In the genomic region with DNA sequence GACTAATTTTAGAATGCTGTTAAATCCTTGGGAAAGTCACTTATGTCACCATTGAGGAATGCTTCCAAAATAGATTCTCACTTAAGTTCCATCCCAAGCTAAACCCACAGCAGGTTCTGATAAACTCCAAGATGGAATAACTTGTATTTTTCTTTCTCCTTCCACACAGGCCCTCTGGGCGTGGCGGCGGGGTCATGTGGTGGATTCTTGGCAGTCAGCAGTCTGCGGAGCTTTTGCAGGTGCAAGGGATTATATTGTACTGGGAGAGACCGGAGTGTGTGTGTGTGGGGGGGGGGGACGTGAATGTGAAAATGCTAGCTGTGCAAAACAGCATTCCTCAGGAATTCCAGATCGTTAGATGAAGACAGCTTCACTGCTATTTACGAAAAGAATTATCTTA, we compare ENCODE assay signal across 9 mouse cellular contexts.
A peak's percentile ranks its signal among the peaks of the same experiment; 100 is the strongest.
DNase-seq lines count a peak whose midpoint lies in the region; ATAC-seq lines count a peak whose summit lies in the region.
"Had no signal": no experiment of that assay in that cellular context is flagged by ENCODE, and none has a peak within 500 bp of the region (broad histone marks: within the 10 kb centered on the region; RNA-seq: fewer than 3 reads in every experiment).

No protein-coding gene starts in this region.

- peak; percentile 53; the same call in 1 of the 2 replicates for ATAC-seq in kidney, embryonic 16.5 days (ENCODE audit: low FRiP score, low TSS enrichment)
- no peak for ATAC-seq in neural tube, embryonic 12.5 days (ENCODE audit: low FRiP score, low read depth)

- H3K4me1 ChIP-seq in kidney, embryonic 16.5 days (ENCODE audit: insufficient read depth, low read length), result peaks cover 35% of the 10 kb centered on the region
- H3K4me1 ChIP-seq in forebrain, embryonic 10.5 days, result peaks cover 34% of the 10 kb centered on the region
- peaks cover 15% of the 10 kb centered on the region for H3K4me1 ChIP-seq in neural tube, embryonic 12.5 days
- H3K4me1 ChIP-seq: megakaryocyte, embryonic 14.5 days had no signal

- peak overlapping the region; percentile 23; the same call in 1 of the 2 replicates for H3K4me2 ChIP-seq in kidney, embryonic 16.5 days (replicated peaks; ENCODE audit: low read depth, low read length)
- H3K4me2 ChIP-seq in neural tube, embryonic 12.5 days (replicated peaks), result peak overlapping the region; percentile 12; the same call in 1 of the 2 replicates

- H3K9ac ChIP-seq in kidney, embryonic 16.5 days (replicated peaks; ENCODE audit: low read length), result no peak overlapping the region
- H3K9ac ChIP-seq in neural tube, embryonic 12.5 days, result no peak overlapping the region

- H3K36me3 ChIP-seq in kidney, embryonic 16.5 days (ENCODE audit: insufficient read depth, low read length), result no peaks in the 10 kb centered on the region
- H3K36me3 ChIP-seq in forebrain, embryonic 10.5 days (replicated peaks), result no peaks in the 10 kb centered on the region
- no peaks in the 10 kb centered on the region for H3K36me3 ChIP-seq in neural tube, embryonic 12.5 days

- H3K27ac ChIP-seq in kidney, embryonic 16.5 days (ENCODE audit: low read length), result peak overlapping the region; percentile 18; the same call in 1 of the 2 replicates
- 0 out of 2 replicates have a peak overlapping the region, but pooled peaks have one; percentile 32 for H3K27ac ChIP-seq in forebrain, embryonic 10.5 days
- no peak overlapping the region for H3K27ac ChIP-seq in neural tube, embryonic 12.5 days

- intact Hi-C loops in heart, postnatal 14 days (cut with DNase I), result no loop called here

- no peaks in the 10 kb centered on the region for H3K9me3 ChIP-seq in kidney, embryonic 16.5 days (ENCODE audit: low read length)
- H3K9me3 ChIP-seq in forebrain, embryonic 10.5 days, result no peaks in the 10 kb centered on the region; the same call in 1 of the 2 replicates
- H3K9me3 ChIP-seq in neural tube, embryonic 12.5 days, result no peaks in the 10 kb centered on the region

- no peaks in the 10 kb centered on the region for H3K27me3 ChIP-seq in kidney, embryonic 16.5 days (ENCODE audit: insufficient read depth, low read length)
- H3K27me3 ChIP-seq in forebrain, embryonic 10.5 days (ENCODE audit: poor library complexity, severe bottlenecking), result no peaks in the 10 kb centered on the region
- no peaks in the 10 kb centered on the region for H3K27me3 ChIP-seq in neural tube, embryonic 12.5 days (replicated peaks)
- H3K27me3 ChIP-seq: megakaryocyte, embryonic 14.5 days had no signal

- no peak overlapping the region for H3K4me3 ChIP-seq in kidney, embryonic 16.5 days (ENCODE audit: low read length)
- H3K4me3 ChIP-seq in forebrain, embryonic 10.5 days, result no peak overlapping the region
- H3K4me3 ChIP-seq in neural tube, embryonic 12.5 days, result no peak overlapping the region
- H3K4me3 ChIP-seq: megakaryocyte, embryonic 14.5 days had no signal

- DNase-seq in kidney, adult 9 months, result no peak
- DNase-seq in forebrain, embryonic 10.5 days (ENCODE audit: extremely low spot score, low spot score), result peak; percentile 40
- peak; percentile 61 to 68 for DNase-seq in heart, postnatal 14 days
- DNase-seq in ovary, postnatal 14 days (ENCODE audit: low spot score), result no peak
- DNase-seq in urinary bladder, postnatal 25 days (ENCODE audit: low spot score), result no peak
- DNase-seq in layer of hippocampus, postnatal 14 days (ENCODE audit: low spot score in 2 of 2), result no peak

- WGBS in kidney, embryonic 16.5 days, result 7% methylated on average over 8 of the region's 8 CpGs
- WGBS in forebrain, embryonic 10.5 days, result 35% methylated on average over 8 of the region's 8 CpGs
- WGBS in neural tube, embryonic 12.5 days, result 34% methylated on average over 8 of the region's 8 CpGs

Comparison
In these comparisons a context has a peak if more than half of its experiments do, and no peak if none do; other contexts are left out.
1. DNase-seq: peak in forebrain, embryonic 10.5 days (single experiment) and heart, postnatal 14 days (2 of 2); none in kidney, adult 9 months (single experiment), ovary, postnatal 14 days (single experiment), urinary bladder, postnatal 25 days (single experiment) and layer of hippocampus, postnatal 14 days (0 of 2).